Mouse (Mus musculus): ENCODE measurements at regions not wholly inside any gene's neighbourhood (a gene's known extent, or its start where the extent isn't known, plus 50 kb on each side); places are given as distances from the start of the nearest gene placed in this dataset.
"Not testable (repeated sequence)": the region's sequence is repeated elsewhere in the genome, so short reads cannot be mapped to it uniquely, and the experiment has no call there.

- H3K4me3 ChIP-seq (ENCODE audit: low read length): peak overlapping the region; percentile 62
- H3K27ac ChIP-seq (ENCODE audit: low read length): peak overlapping the region; percentile 80
- H3K36me3 ChIP-seq (ENCODE audit: control insufficient read depth, insufficient read depth, low read length); H3K4me1 ChIP-seq (replicated peaks; ENCODE audit: control insufficient read depth, insufficient read depth, low read length); H3K9me3 ChIP-seq (ENCODE audit: control insufficient read depth, low read length); H3K27me3 ChIP-seq (ENCODE audit: control insufficient read depth, insufficient read depth, low read depth, low read length): not testable (repeated sequence)
- WGBS: 6% methylated on average over 59 of the region's 64 CpGs
- peak; percentile 100 for ATAC-seq (ENCODE audit: low read depth)
- H3K9ac ChIP-seq (ENCODE audit: low read length): peak overlapping the region; percentile 87
- peak overlapping the region; percentile 38 for H3K4me2 ChIP-seq (ENCODE audit: low read depth, low read length)
Measured at GRCm38 (mm10) chr8:20550054-20550778, 64.5 kb upstream of the Gm21119 start.

- H3K4me1 ChIP-seq (replicated peaks; ENCODE audit: control insufficient read depth, insufficient read depth, low read length); H3K36me3 ChIP-seq (ENCODE audit: control insufficient read depth, insufficient read depth, low read length); H3K9me3 ChIP-seq (ENCODE audit: control insufficient read depth, low read length); H3K27ac ChIP-seq (ENCODE audit: low read length); H3K27me3 ChIP-seq (ENCODE audit: control insufficient read depth, insufficient read depth, low read depth, low read length); H3K9ac ChIP-seq (ENCODE audit: low read length); H3K4me2 ChIP-seq (ENCODE audit: low read depth, low read length); H3K4me3 ChIP-seq (ENCODE audit: low read length): not testable (repeated sequence)
- peak; percentile 41 for ATAC-seq (ENCODE audit: low read depth)
- WGBS: no CpG with 5 or more reads among the region's 6 CpGs
Measured at GRCm38 (mm10) chr8:20556501-20557181, 58.1 kb upstream of the Gm21119 start.

- H3K4me3 ChIP-seq (ENCODE audit: low read length): 0 out of 2 replicates have a peak overlapping the region, but pooled peaks have one; percentile 10
Measured at GRCm38 (mm10) chr8:20557184-20557583, 57.5 kb upstream of the Gm21119 start.

GRCm38 (mm10) chr8:20557609-20558008, 57.1 kb upstream of the Gm21119 start:
- not testable (repeated sequence) for H3K9me3 ChIP-seq (ENCODE audit: control insufficient read depth, low read length); H3K27me3 ChIP-seq (ENCODE audit: control insufficient read depth, insufficient read depth, low read depth, low read length); H3K9ac ChIP-seq (ENCODE audit: low read length); H3K36me3 ChIP-seq (ENCODE audit: control insufficient read depth, insufficient read depth, low read length); H3K4me1 ChIP-seq (replicated peaks; ENCODE audit: control insufficient read depth, insufficient read depth, low read length); H3K27ac ChIP-seq (ENCODE audit: low read length)
- Histone ChIP-seq H3K4me3 (ENCODE audit: low read length) (peak overlapping the region; percentile 35), H3K4me2 (ENCODE audit: low read depth, low read length) (peak overlapping the region; percentile 34; the same call in 1 of the 2 replicates)
- 37% methylated on average over 24 of the region's 47 CpGs for WGBS
- ATAC-seq (ENCODE audit: low read depth): peak; percentile 98

More at GRCm38 (mm10) chr8:20557184-20557583, 57.5 kb upstream of the Gm21119 start:
- H3K36me3 ChIP-seq (ENCODE audit: control insufficient read depth, insufficient read depth, low read length); H3K27me3 ChIP-seq (ENCODE audit: control insufficient read depth, insufficient read depth, low read depth, low read length); H3K27ac ChIP-seq (ENCODE audit: low read length); H3K9ac ChIP-seq (ENCODE audit: low read length); H3K4me1 ChIP-seq (replicated peaks; ENCODE audit: control insufficient read depth, insufficient read depth, low read length); H3K9me3 ChIP-seq (ENCODE audit: control insufficient read depth, low read length): not testable (repeated sequence)
- peak; percentile 60 for ATAC-seq (ENCODE audit: low read depth)
- H3K4me2 ChIP-seq (ENCODE audit: low read depth, low read length): peak overlapping the region; percentile 34; the same call in 1 of the 2 replicates
- 77% methylated on average over 7 of the region's 8 CpGs for WGBS

Data from lung, embryonic 16.5 days (tissue).